Mouse (Mus musculus): ENCODE results near the gene 1500009L16Rik.

The 1500009L16Rik gene

DNA sequence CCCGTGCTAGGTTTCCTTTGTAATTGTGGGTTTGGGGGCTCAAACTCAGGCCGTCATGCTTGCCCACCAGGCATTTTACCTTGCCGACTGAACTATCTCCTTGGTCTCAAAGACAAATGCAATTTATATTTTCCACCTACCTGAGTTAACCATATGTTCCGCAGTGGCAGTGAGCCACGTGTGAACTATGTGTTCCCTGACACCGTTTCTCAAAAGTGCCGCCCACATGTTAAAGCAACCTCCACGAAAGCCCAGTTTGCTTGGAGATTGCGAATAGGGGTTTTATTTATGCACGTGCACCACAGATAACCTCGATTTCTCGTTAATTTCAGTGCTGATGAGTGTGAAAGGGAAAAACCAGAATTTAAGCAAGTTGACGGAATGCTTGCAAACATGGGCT is 36.1 kb downstream of the 1500009L16Rik start:
- no peak for DNase-seq (ENCODE audit: extremely low read depth, insufficient read length, low spot score)

DNA sequence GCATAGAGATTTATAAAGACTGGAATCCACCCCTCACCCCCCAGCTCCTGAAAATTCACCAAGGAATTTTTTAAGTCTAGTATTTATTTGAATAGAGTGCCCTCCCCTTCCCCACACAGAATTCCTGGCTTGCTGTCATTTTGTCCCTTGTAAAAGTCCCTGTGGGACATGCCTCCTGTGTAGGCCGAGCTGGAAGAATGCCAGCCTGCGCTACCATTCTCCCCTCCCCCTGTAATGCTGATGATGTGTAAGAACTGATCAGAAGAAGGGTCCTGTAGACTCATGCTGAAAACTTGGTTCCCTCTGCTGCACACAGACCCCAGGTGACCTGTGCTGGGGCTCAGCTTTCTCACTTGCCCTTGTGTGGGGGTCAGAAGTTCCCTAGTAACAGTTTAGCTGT is 37.9 kb downstream of the 1500009L16Rik start:
- no peak for DNase-seq (ENCODE audit: extremely low read depth, insufficient read length, low spot score)

DNA sequence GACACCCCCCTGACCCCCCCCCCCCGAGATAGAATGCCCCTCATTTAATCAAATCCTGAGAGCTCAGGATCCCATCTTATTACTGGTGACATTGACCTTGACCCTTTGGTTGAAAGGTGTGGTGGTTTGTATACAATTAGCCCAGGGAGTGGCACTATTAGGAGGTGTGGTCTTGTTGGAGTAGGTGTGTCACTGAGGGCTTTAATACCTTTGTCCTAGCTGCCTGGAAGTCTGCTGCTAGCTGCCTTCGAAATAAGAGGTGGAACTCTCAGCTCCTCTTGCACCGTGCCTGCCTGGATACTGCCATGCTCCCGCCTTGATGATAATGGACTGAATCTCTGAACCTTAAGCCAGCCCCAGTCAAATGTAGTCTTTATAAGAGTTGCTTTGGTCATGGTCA is 41.2 kb downstream of the 1500009L16Rik start:
- no peak for DNase-seq (ENCODE audit: extremely low read depth, insufficient read length, low spot score)

DNA sequence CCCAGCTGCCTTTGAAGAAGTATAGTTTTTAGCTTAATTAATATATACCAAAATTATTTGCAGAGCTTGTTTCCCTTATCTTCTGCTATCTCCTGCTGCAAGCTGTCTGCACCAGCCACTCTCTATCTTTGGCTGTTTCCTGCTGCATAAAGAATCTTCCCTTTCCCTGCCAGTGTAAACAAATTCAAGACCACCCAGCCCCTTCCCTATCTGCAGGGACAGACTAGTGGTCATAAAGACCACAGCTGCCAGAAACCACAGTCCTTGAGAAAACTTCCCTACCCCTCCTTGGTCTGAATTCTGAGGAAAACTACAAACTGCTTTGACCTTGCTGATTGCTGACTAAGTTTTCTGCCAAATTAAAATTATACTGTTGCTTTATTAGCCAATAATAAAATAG is 44.2 kb downstream of the 1500009L16Rik start:
- no peak for DNase-seq (ENCODE audit: extremely low read depth, insufficient read length, low spot score)

DNA sequence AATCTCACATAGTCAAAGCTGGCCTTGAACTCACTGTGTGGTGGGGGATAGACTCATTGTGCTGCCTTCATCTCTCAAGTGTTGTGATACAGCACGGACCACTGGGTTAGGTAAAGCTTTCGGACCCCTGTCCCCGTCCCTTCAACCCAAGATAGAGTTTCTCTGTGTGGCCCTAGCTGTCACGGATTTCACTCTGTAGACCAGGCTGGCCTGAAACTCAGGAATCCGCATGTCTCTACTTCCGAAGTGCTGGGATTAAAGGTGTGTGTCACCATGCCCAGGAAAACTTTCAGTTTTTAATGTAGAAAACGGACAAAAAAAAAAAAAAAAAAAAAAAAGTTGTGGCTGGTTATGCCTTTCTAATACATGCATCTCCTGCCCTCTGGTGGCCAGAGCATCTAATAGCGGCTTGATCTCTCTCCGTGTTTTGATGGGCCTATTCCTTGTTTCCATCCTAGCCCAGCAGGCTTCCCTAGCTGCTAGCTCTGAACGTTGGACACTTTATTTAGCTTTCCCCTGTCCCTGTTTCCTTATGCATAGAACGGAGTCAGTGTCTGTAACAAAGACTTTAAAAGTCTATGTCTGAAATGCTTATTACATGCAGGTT is 53.7 kb downstream of the 1500009L16Rik start:
- no peak for DNase-seq (ENCODE audit: extremely low read depth, insufficient read length, low spot score)

DNA sequence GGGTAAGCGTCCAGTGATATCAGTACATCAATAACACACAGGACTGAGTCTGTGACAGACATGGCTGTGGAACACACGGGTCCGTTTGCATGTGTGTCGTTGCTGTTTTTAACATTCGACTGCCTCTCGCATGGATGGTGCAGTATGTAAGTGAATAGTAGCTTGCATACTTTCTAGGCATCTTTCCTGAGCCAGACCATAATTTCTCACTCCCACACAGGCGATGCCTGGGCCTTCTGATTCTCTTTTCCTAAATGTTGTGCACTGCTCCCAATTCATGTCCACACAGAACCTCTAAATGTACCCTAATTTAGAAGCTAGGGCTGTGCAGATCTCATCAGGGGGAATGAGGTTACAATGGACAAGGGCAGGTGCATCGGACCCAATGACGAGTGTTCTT is 54.6 kb downstream of the 1500009L16Rik start:
- no peak for DNase-seq (ENCODE audit: extremely low read depth, insufficient read length, low spot score)

DNA sequence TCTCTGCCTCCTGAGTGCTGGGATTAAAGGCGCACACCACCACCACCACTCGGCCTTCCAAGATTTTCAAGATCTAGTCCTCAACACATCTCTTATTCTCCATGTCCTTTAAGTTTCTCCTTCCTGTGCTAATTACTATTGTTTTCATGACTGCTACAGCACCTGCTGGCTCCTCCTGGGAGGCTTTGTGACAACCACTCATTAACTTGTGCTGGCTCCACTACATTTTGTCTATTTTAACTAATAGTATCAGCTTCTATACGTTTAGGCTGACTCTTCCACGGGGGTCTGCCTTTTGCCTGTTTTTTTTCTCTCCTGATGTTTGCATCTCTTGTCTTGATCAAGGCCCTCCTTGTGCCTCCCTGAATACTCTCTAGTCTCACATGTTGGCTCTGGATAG is 59.2 kb downstream of the 1500009L16Rik start:
- DNase-seq (ENCODE audit: extremely low read depth, insufficient read length, low spot score), result no peak

DNA sequence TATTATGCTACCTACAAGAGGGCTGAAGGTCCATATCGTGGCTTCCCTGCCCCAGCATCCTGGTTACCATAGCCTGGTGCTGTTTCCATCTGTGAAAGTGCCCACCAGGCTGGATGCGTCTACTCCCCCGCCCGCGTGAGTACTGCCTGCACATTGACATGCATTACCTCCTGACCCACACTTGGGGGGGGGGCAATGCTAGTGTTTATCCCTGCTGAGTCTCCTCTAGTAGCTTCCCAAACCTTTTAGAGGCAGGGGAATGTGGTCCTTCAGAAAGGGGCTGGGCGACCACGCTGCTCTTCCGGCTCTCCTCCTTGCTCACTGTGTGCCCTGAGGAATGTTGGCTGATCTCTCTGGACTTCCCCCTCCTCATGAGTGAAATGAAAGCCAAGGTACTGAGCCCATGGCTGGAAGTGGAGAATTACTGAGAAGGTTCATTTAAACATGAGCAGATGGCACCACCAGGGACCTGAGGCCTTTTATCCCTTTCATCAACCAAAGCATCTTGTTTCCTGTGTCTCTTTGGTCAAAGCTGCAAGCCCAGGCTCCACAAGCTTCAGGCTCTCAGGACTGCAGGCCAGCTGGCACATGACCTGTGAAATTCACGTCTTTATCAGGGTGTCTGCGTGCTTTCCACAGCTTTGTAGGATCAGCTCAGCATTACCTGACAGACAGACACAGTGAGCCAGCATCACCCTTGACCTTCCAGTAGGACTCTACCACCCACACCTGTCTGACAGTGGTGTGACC is 59.9 kb downstream of the 1500009L16Rik start:
- DNase-seq (ENCODE audit: extremely low read depth, insufficient read length, low spot score), result no peak

DNA sequence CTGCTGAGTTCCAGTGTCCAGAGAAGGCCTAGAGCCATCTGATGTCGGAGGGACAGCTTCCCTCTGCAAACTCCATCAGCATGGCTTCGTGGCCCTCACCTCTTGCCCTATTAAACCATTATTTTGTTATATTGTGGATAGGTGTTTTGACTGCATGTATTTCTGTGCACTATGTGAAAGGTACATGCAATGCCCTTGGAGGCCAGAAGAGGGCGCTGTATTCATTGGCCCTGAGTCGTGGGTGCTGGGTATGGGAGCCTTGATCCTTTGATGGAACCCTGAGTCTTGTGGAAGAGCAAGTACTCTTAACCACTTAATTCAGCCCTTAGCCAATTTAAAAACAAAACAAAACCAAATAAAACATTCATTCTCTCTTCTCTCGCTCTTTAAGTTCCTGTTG is 62.3 kb downstream of the 1500009L16Rik start:
- no peak for DNase-seq (ENCODE audit: extremely low read depth, insufficient read length, low spot score)

DNA sequence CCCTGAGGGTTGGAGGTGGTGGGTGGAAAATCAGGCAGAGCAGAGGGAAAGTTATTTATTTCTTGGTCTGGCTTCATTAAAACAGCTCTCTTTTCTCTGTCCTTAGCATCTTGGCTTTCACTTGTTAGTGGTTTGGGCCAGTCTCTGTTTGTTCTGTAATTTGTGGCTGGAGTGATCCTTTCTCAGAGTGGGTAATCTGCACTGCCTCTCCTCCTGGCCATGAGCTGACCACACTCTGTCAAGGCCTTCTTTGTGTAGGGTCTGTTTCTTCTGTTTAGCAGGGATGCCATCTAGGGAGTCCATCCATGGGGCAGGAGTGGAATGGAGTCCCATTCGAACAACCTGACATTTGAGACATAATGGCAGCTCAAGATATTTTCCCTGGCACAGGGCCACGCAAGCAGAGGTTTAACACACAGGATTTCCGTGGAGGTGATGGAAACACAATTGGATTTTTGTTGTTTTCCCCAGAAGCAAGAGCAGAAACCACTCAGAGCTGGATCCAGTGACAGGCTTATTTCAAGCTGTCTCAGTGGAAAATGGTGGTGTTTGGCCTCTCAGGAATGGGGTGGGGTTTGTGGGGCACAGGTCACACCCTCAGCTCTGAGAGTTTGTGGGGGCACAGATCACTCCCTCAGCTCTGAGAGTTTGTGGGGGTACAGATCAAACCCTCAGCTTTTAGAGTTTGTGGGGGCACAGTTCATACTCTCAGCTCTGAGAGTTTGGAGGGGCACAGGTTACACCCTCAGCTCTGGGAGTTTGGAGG is 63.1 kb downstream of the 1500009L16Rik start:
- DNase-seq (ENCODE audit: extremely low read depth, insufficient read length, low spot score), result no peak

DNA sequence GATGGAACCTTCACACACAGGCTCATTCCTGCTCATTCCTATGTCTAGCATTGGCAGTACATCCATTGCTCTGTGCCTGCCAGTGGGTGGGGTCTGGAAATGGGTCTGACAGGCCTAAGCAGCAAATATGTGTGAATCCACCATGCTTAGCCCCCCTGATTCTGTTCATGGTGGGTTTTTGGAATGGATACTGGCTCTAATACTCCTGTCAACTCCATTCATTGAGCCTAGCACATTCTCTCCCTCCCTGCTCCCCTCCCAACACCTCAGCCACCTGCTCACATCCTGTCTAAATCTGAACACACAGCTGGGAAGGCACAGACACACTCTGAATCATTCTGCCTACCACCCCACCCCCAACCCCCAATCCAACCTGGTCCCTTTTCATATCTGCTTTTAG is 72.4 kb downstream of the 1500009L16Rik start:
- no peak for DNase-seq (ENCODE audit: extremely low read depth, insufficient read length, low spot score)

DNA sequence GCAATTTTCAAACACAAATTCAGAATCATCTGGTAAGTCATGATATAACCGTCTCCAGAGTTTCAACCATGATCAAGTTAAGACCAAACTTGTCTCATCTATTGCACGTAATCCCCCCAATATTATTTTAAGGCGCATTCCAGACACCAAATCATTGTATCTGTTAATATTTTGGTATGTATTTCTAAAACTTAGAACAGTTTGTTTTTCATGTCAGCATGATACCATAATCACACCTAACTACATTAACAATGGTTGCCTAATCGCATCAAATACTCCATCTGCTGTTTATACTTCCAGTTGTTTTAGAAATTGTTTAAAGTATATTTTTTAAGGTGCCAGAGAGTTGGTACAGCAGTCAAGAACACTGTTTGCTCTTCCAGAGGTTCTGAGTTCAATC is 72.8 kb downstream of the 1500009L16Rik start:
- DNase-seq (ENCODE audit: extremely low read depth, insufficient read length, low spot score), result no peak

DNA sequence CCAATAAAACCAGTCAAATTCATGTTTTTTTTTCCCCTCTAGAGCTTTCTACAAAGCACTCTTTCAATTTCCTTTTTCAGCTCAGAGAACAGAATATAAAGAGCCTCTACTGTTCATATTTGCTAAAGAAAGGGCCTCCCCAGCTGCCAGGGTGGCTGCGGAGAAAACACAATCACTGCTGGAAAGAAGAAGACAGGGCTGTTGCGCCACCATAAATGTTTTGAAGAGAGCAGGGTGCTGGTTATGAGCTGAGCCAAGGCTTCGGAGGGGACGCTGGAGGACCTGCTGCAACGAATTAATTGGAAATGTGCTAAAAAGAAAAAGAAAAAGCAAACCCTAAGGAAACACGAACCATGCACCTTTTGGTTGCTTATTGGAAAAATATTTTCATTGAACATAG is 81.4 kb downstream of the 1500009L16Rik start:
- DNase-seq (ENCODE audit: extremely low read depth, insufficient read length, low spot score), result no peak

DNA sequence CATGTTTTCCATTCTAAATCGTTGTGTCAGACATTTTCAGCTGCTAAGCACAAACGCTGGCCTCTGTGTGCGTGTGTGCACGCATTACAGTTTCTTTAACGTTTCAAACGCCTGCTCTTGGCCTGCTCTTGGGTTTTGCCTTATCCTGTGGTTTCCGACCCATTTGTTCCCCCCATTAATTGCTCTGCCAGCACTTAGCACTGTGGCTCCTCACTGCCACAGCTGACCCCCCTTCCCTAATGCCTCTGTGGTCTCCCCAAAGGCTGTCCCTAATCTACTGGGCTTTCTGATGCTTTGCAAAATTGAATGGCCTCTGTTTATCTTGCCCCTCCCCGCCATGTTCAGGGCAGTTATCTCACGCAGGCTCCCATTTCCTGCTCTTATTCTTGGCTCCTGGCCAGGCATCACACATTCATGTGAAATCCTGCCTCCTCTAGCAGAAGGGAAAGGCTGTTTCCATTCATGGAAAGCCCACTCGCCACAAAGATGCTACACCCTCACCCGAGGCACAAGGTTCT is 82.6 kb downstream of the 1500009L16Rik start:
- DNase-seq (ENCODE audit: extremely low read depth, insufficient read length, low spot score), result no peak

DNA sequence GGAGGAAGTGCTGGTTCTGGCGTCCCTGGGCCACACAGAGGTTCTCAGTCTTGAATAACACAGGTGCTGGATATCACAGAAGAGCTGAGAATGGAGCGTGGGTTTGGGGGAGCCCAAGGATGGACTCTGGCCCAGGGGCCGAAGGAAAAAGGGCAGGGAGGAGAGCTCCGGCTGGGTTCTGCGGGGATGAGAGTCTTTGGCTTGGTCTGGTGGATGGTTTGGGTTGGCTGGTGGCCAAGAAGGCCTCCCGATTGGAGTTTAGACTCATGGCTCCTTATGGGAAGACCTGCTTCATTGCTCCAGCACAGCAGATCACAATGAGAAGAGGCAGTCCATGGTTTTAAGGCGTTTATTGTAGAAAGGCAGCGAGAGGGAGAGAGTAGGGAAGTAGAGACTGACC is 84.6 kb downstream of the 1500009L16Rik start:
- DNase-seq (ENCODE audit: extremely low read depth, insufficient read length, low spot score), result no peak
